Mouse (Mus musculus) lung, adult 2 months (tissue): ENCODE results near the gene Pdk1.

Source experiments
- CTCF ChIP-seq: fragments of 200-500 bp; IDR thresholded peaks from 2 replicates; pipeline ENCODE4 v1.5.1; 2011; ENCODE audit warnings: mild to moderate bottlenecking, low read length, control low read depth; ENCODE audit not compliant: insufficient read depth
- POLR2A ChIP-seq: fragments of 200-500 bp; IDR thresholded peaks from 2 replicates; pipeline ENCODE4 v1.6.1; 2011; ENCODE audit warnings: low read depth, mild to moderate bottlenecking, control low read depth, low read length, borderline replicate concordance; ENCODE audit errors: extremely low read depth

DNA sequence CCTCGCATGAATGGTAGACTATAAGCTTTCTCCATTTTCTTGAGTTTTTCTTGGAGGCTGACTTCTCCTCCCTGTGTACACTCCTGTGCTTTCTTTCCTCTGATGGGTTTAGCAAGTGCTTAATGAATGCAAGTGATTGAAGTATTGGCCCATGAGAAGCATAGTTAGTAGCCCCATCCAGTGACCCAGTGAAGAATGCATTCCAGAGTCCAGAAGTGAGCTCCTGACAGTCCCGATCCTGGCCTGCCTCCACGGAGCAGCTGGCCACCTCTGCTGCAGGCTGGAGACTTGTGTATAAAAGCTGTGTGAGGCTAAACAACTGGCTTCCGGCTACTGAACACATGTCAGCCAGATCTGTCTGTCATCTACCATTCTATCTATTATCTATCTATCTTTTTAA, 35.8 kb upstream of the Pdk1 start:
- TF ChIP-seq CTCF (no peak), POLR2A (no peak)
